Mouse (Mus musculus) embryonic facial prominence, embryonic 11.5 days (tissue): ENCODE measurements around the gene Olfr1394. TPM values are rescaled to one million over a fixed set of nuclear protein-coding genes. Genes with fewer than 3 reads are reported as not detected.

Source experiments
- ATAC-seq: fragments of 200-750 bp; cut with Nextera tagmentation; replicated peaks from 2 replicates; pipeline ENCODE4 v1.8.0; 2017; ENCODE audit warnings: low read depth; ENCODE audit not compliant: insufficient number of reproducible peaks, low FRiP score, low TSS enrichment
- DNase-seq: peaks from one replicate; pipeline ENCODE4 v3.0.0-alpha.2; 2015; ENCODE audit warnings: low spot score
- H3K27ac ChIP-seq: fragments of 300-500 bp; sonication (generic); replicated peaks from 2 replicates; pipeline ENCODE4 v1.5.1; 2014; ENCODE audit warnings: mild to moderate bottlenecking, low read depth, low read length, control low read depth
- H3K27me3 ChIP-seq: fragments of 300-500 bp; sonication (generic); 2 replicates; pipeline ENCODE4 v1.6.1; 2014; ENCODE audit warnings: mild to moderate bottlenecking, low read length, moderate library complexity, mixed read lengths; ENCODE audit not compliant: control insufficient read depth, insufficient read depth
- H3K36me3 ChIP-seq: fragments of 300-500 bp; sonication (generic); replicated peaks from 2 replicates; pipeline ENCODE4 v1.6.1; 2014; ENCODE audit warnings: low read depth, mild to moderate bottlenecking, low read length, moderate library complexity, mixed read lengths; ENCODE audit not compliant: control insufficient read depth, insufficient read depth
- H3K4me1 ChIP-seq: fragments of 300-500 bp; sonication (generic); 2 replicates; pipeline ENCODE4 v1.6.1; 2014; ENCODE audit warnings: low read length, mixed read lengths; ENCODE audit not compliant: control insufficient read depth, insufficient read depth
- H3K4me2 ChIP-seq: fragments of 300-500 bp; sonication (generic); 2 replicates; pipeline ENCODE4 v1.6.1; 2014; ENCODE audit warnings: low read depth, mild to moderate bottlenecking, control low read depth, low read length, moderate library complexity
- H3K4me3 ChIP-seq: fragments of 300-500 bp; sonication (generic); 2 replicates; pipeline ENCODE4 v1.5.1; 2014; ENCODE audit warnings: low read depth, low read length, control low read depth
- H3K9ac ChIP-seq: fragments of 300-500 bp; sonication (generic); replicated peaks from 2 replicates; pipeline ENCODE4 v1.6.1; 2014; ENCODE audit warnings: mild to moderate bottlenecking, control low read depth, low read length
- H3K9me3 ChIP-seq: fragments of 300-500 bp; sonication (generic); replicated peaks from 2 replicates; pipeline ENCODE4 v1.6.1; 2016; ENCODE audit warnings: mild to moderate bottlenecking, low read length, inconsistent platforms, mixed read lengths; ENCODE audit not compliant: control insufficient read depth
- WGBS: fragments of 180-500 bp; shearing (Covaris S2); extraction: QIAGEN DNeasy Blood & Tissue Kit; methylation state at CpG from one replicate; pipeline ENCODE4 v1.1.7; 2014; 5-methylcytosine and 5-hydroxymethylcytosine counted together
- polyA plus RNA-seq: library from polyadenylated mRNA; unstranded; fragments of >200 nt; fragmentation: Nextera tagmentation; extraction: Ambion mirVana; gene quantifications from 2 replicates; pipeline ENCODE4 v1.2.1, GENCODE M21; 2014

The Olfr1394 gene
- polyA plus RNA-seq = not detected in 2 replicates

DNA sequence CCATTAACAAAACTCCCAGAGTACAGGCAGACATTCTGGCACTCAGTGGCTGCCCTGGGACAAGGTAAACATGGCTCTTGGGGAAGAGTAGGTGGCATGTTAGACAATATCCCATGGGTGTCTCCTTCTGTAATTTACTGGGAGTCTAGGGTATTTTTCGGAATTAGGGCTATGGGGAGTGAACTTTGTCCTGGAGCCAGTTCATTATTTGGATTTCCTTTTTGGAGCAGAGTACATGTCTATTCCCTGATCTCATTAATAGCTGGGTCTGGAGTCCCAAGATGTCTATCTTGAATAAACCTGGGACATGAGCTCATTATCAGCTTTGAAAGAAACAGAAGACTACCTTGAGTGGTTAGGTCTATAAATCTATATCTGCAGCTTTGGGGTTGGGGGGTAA lies at the start of gene Olfr1394:
Olfr1394 (plus strand) TSS at position 301 of the 400 bp plus-strand sequence.
- ATAC-seq (no peak), DNase-seq (no peak)
- Histone ChIP-seq H3K4me1 (no peaks in the 10 kb centered on the region), H3K9ac (no peak within 1 kb of the TSS), H3K9me3 (no peaks in the 10 kb centered on the region), H3K36me3 (no peaks in the 10 kb centered on the region), H3K4me3 (no peak within 1 kb of the TSS), H3K4me2 (no peak within 1 kb of the TSS), H3K27me3 (no peaks in the 10 kb centered on the region), H3K27ac (no peak within 1 kb of the TSS)
- WGBS = 74% methylated on average over 1 of the region's 1 CpGs

DNA sequence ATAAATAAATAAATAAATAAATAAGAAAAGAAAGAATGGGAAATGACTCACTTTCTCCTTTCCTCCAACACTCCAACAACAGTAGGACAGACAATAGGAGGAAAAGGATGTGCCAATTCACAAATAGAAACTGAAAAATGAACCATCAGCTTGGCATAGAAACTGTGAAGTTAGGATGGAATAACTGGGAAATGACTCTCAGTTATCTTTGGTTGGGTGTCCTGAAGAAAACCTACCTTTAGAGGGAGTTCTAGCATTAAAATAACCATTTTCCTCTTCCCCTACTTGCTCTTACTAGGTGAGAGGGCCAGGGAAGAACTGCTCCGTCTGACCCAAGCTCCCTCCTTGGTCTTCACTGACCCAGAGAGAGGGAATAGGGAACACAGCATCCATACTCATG lies 48.4 kb upstream of the Olfr1394 start:
- Histone ChIP-seq H3K27me3 (no peaks in the 10 kb centered on the region), H3K9ac (no peak overlapping the region), H3K4me1 (0 out of 2 replicates have a peak, but pooled peaks cover 2% of the 10 kb centered on the region), H3K9me3 (no peaks in the 10 kb centered on the region), H3K36me3 (no peaks in the 10 kb centered on the region), H3K4me2 (no peak overlapping the region), H3K27ac (no peak overlapping the region), H3K4me3 (no peak overlapping the region)
- WGBS = 64% methylated on average over 1 of the region's 1 CpGs
- DNase-seq (no peak), ATAC-seq (no peak)

DNA sequence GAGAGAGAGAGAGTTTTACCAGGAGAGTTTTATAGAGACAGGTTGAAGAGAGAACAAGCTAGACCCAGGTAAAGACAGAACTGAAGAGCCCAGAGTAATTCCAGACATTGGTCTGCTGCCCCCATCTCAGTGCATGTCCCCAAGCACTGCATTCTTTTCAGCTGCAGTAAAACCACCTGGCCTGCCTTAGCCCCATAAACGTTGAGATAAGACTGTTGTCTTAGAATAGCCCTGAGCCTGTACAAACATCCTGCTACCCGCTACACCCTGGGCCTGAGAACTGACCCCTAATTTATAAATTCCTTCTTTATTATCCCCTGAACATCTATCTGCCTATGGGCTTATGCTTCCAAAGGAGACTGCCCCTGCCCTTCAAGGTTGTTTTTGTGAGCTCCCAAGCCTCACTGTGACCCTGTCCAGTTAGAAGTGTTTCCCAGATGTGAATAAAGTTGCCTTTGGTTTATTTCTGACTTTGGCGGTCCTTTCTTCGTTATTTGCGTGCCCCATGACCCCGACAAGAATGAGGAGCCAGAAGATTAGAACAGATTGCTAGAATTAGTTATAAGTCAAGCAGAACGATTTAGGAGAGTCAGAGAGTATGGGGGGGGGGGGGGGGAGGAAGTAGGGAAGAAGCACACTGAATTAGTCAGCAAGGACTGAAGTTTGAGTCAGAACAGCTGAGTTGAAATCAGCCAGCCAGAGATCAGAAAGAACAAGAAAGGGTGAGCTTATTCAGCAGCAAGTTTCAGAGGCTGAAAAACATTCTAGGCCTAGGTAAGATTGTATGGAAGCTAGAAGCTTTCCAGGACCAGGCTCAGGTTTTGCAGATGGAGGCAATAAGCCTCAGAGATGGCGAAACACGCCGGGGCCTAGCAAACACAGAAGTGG lies 46.3 kb upstream of the Olfr1394 start:
- Histone ChIP-seq H3K9me3 (no peaks in the 10 kb centered on the region), H3K4me1 (no peaks in the 10 kb centered on the region), H3K4me2 (no peak overlapping the region), H3K9ac (no peak overlapping the region), H3K4me3 (no peak overlapping the region), H3K36me3 (no peaks in the 10 kb centered on the region), H3K27me3 (no peaks in the 10 kb centered on the region), H3K27ac (no peak overlapping the region)
- DNase-seq (no peak), ATAC-seq (no peak)
- WGBS = 47% methylated on average over 10 of the region's 10 CpGs

DNA sequence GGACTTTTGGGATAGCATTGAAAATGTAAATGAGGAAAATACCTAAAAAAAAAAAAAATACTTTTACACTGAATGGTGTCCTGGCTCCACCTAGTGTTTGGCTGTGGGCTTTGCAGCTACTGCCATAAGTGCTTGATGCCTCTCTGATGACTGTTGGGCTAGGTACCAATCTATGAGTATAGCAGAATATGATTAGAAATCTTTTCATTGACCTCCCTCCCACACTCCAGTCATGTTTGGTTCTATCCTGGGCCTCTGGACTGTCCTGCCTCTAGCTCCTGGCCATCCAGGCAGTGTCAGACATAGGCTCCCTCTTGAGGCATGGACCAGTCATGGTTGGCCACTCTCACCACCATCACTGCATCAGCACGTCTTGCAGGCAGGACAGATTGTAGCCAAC lies 45.3 kb upstream of the Olfr1394 start:
- no peak overlapping the region for H3K4me3 ChIP-seq
- no peak overlapping the region for H3K27ac ChIP-seq
- no peak overlapping the region for H3K4me2 ChIP-seq
- DNase-seq (peak; percentile 59), ATAC-seq (no peak)
- no peaks in the 10 kb centered on the region for H3K4me1 ChIP-seq
- WGBS = 30% methylated on average over 1 of the region's 1 CpGs
- no peaks in the 10 kb centered on the region for H3K27me3 ChIP-seq
- no peak overlapping the region for H3K9ac ChIP-seq
- no peaks in the 10 kb centered on the region for H3K36me3 ChIP-seq
- H3K9me3 ChIP-seq = no peaks in the 10 kb centered on the region

DNA sequence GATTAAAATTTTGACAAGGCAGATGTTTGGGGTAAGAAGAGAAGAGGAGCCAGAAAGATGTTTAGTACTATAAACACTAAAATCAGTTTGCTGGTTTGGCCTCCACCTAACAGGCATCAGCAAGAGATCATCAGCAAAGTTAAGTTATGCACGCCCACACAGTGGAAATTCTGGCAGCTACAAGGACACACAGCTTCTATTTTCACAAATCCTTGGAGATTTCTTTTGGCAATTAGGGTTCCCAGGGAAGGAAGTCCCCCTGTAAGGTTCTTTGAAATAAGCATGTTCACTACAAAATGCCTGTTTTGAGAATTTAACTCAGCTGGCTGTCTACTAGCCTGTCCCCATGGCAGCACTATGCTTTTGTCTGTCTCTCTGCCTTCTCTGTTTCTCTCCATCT lies 43.2 kb upstream of the Olfr1394 start:
- 67% methylated on average over 1 of the region's 1 CpGs for WGBS
- DNase-seq = no peak
- Histone ChIP-seq H3K4me2 (no peak overlapping the region), H3K27me3 (no peaks in the 10 kb centered on the region), H3K4me1 (no peaks in the 10 kb centered on the region), H3K9ac (no peak overlapping the region), H3K36me3 (no peaks in the 10 kb centered on the region), H3K9me3 (no peaks in the 10 kb centered on the region), H3K27ac (no peak overlapping the region), H3K4me3 (no peak overlapping the region)
- no peak for ATAC-seq

DNA sequence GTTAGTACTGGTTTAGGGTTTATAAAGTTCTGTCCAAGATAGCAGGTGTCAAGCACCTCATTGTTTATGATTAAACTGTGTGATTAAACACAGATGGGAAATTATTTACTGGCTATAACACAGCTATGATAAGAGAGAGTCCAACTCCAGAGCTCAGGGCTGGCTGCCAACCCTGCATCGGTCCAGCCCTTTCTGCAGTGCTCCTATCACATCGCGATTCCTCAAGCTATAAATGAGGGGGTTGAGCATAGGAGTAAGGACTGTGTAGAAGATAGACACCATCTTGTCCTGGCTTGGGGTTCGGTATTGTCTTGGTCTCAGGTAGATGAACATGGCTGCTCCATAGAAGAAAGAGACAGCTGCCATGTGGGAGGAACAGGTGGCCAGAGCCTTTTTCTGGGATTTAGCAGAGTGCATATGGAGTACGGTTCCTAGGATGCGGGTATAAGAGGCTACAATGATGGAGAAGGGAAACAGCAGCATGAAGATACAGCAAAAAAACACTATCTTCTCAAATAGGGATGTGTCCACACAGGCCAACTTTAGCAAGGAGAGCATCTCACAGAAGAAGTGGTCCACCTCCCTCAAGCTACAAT lies 41.5 kb upstream of the Olfr1394 start:
- Histone ChIP-seq H3K9ac (no peak overlapping the region), H3K27ac (no peak overlapping the region), H3K4me2 (no peak overlapping the region), H3K4me3 (no peak overlapping the region), H3K36me3 (no peaks in the 10 kb centered on the region), H3K27me3 (no peaks in the 10 kb centered on the region), H3K4me1 (no peaks in the 10 kb centered on the region), H3K9me3 (no peaks in the 10 kb centered on the region)
- ATAC-seq (no peak), DNase-seq (no peak)
- 91% methylated on average over 6 of the region's 6 CpGs for WGBS

DNA sequence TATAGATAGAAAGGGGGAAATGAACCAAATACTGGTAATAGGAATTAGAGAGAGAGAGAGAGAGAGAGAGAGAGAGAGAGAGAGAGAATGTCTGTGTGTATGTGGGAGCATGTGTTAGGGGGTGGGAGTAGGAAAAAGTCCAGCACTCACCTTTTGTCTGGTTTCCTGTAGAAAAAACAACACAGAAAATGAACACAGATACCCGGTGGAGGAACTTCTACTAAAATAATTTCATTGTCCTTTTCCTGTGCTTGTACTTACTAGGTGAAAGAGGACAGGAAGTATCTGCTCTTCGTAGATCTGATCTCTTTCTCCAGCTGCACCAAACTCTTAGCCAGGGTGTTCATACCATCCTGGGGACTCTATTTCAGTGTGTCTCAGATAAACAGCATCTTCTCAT lies 40.0 kb upstream of the Olfr1394 start:
- no peaks in the 10 kb centered on the region for H3K4me1 ChIP-seq
- 69% methylated on average over 2 of the region's 2 CpGs for WGBS
- H3K4me2 ChIP-seq = no peak overlapping the region
- H3K4me3 ChIP-seq = no peak overlapping the region
- no peak overlapping the region for H3K9ac ChIP-seq
- no peak for ATAC-seq
- H3K9me3 ChIP-seq = no peaks in the 10 kb centered on the region
- H3K27ac ChIP-seq = no peak overlapping the region
- no peaks in the 10 kb centered on the region for H3K27me3 ChIP-seq
- no peaks in the 10 kb centered on the region for H3K36me3 ChIP-seq
- no peak for DNase-seq

DNA sequence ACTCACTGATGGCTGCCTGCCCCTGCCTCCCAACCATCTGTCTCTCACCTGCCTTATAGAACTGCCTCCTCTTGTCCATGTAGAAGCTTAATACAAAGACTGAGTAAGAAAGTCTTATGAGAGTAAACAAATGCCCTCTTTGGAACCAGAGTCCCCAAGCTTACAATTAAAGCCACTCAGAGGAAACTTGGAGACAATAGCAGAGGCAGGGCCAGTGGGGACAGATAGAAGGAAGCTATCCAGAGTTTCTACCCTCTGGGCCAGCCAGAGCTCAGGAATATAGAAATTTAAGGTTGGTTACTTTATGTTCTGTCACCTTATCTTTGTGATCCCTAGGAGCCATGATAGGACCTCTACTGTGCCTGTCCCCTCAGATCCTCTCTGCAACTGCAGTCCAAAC lies 39.4 kb upstream of the Olfr1394 start, which contains the start of gene Olfr1396:
Olfr1396 (minus strand) TSS at position 101 of the 400 bp plus-strand sequence.
- Histone ChIP-seq H3K4me2 (no peak within 1 kb of the TSS), H3K36me3 (no peaks in the 10 kb centered on the region), H3K27me3 (no peaks in the 10 kb centered on the region), H3K9ac (no peak within 1 kb of the TSS), H3K27ac (no peak within 1 kb of the TSS), H3K9me3 (no peaks in the 10 kb centered on the region), H3K4me3 (no peak within 1 kb of the TSS), H3K4me1 (no peaks in the 10 kb centered on the region)
- no peak for DNase-seq
- ATAC-seq = no peak
